14 mouse cellular contexts compared by ENCODE assay signal in the genomic region with DNA sequence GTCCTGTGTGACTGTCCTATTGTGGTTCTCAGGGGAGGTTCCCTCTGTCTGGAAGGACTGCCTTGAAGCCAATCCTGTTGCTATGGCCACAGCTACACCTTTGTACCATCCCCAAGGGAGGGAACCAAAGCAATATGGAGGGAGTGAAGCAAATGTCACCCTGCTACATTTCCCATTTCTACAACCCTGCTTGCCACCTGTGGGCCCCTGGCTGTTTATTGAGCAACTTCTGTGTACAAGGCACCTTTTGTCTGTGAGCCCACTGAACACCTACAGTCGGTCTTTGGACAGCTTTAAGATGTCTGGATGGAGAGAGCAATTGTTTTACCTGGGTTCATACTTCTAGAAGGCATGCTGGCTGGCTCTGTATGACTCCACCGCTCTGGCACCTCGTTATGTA. TPM values are rescaled to one million over a fixed set of nuclear protein-coding genes. Genes with fewer than 3 reads are reported as not detected.
A peak's percentile ranks its signal among the peaks of the same experiment; 100 is the strongest.
DNase-seq lines count a peak whose midpoint lies in the region; ATAC-seq and TF ChIP-seq lines count a peak whose summit lies in the region.
"Had no signal": no experiment of that assay in that cellular context is flagged by ENCODE, and none has a peak within 500 bp of the region (broad histone marks: within the 10 kb centered on the region; RNA-seq: fewer than 3 reads in every experiment).

No protein-coding gene starts in this region.

- peaks cover 16% of the 10 kb centered on the region; the same call in 1 of the 2 replicates for H3K36me3 ChIP-seq in heart, adult 2 months (ENCODE audit: control insufficient read depth, insufficient read depth, low read length)
- H3K36me3 ChIP-seq in heart, embryonic 16.5 days (ENCODE audit: control insufficient read depth, insufficient read depth): peaks cover 22% of the 10 kb centered on the region
- H3K36me3 ChIP-seq in stomach, embryonic 15.5 days: no peaks in the 10 kb centered on the region
- H3K36me3 ChIP-seq in hindbrain, embryonic 10.5 days: no peaks in the 10 kb centered on the region
- H3K36me3 ChIP-seq: midbrain, embryonic 13.5 days; neural tube, embryonic 12.5 days had no signal

- TF ChIP-seq EP300 in heart, adult 2 months (IDR thresholded peaks at IDR 0.05; ENCODE audit: insufficient read depth, low read depth, low read length): no peak

- TF ChIP-seq CTCF in heart, adult 2 months (IDR thresholded peaks at IDR 0.05): no peak
- TF ChIP-seq CTCF in layer of hippocampus, adult 2 months (conservative IDR thresholded peaks at IDR 0.05): no peak

- no peak for ATAC-seq in heart, embryonic 16.5 days (replicated peaks; ENCODE audit: extremely low read depth, insufficient read depth, low FRiP score)
- no peak for ATAC-seq in stomach, embryonic 15.5 days (ENCODE audit: insufficient read depth, low FRiP score, low read depth)

- no peaks in the 10 kb centered on the region for H3K9me3 ChIP-seq in heart, embryonic 16.5 days (replicated peaks; ENCODE audit: control insufficient read depth, low read length)
- H3K9me3 ChIP-seq in stomach, embryonic 15.5 days: no peaks in the 10 kb centered on the region
- no peaks in the 10 kb centered on the region for H3K9me3 ChIP-seq in hindbrain, embryonic 10.5 days
- H3K9me3 ChIP-seq: midbrain, embryonic 13.5 days; neural tube, embryonic 12.5 days had no signal

- no peak for TF ChIP-seq POLR2A in heart, adult 2 months (IDR thresholded peaks at IDR 0.05; ENCODE audit: insufficient read depth, low read depth, low read length)

- H3K9ac ChIP-seq in heart, adult 2 months (ENCODE audit: low read depth, low read length): no peak overlapping the region
- peak overlapping the region; percentile 61 for H3K9ac ChIP-seq in heart, embryonic 16.5 days (ENCODE audit: low read length)
- H3K9ac ChIP-seq in stomach, embryonic 15.5 days: no peak overlapping the region
- H3K9ac ChIP-seq: midbrain, embryonic 13.5 days; neural tube, embryonic 12.5 days had no signal

- no peaks in the 10 kb centered on the region for H3K79me2 ChIP-seq in heart, adult 2 months (replicated peaks; ENCODE audit: control insufficient read depth, insufficient read depth, low read length)

- peaks cover 37% of the 10 kb centered on the region for H3K4me1 ChIP-seq in heart, adult 2 months (ENCODE audit: control insufficient read depth, insufficient read depth, low read length)
- peaks cover 97% of the 10 kb centered on the region for H3K4me1 ChIP-seq in heart, embryonic 16.5 days (ENCODE audit: control insufficient read depth, insufficient read depth, low read length)
- peaks cover 42% of the 10 kb centered on the region for H3K4me1 ChIP-seq in stomach, embryonic 15.5 days
- H3K4me1 ChIP-seq in hindbrain, embryonic 10.5 days (replicated peaks): peaks cover 22% of the 10 kb centered on the region

- H3K4me3 ChIP-seq in heart, adult 2 months: no peak overlapping the region
- no peak overlapping the region for H3K4me3 ChIP-seq in layer of hippocampus, adult 2 months
- no peak overlapping the region for H3K4me3 ChIP-seq in heart, embryonic 16.5 days (ENCODE audit: low read length)
- H3K4me3 ChIP-seq in stomach, embryonic 15.5 days (replicated peaks): no peak overlapping the region
- no peak overlapping the region for H3K4me3 ChIP-seq in hindbrain, embryonic 10.5 days
- H3K4me3 ChIP-seq: left cerebral cortex, adult 2 months; midbrain, embryonic 13.5 days; neural tube, embryonic 12.5 days had no signal

- intact Hi-C loops in heart, adult 2 months (cut with DNase I): loop anchor here (2.0 kb wide), 1 partner anchor 45 kb away; no protein-coding TSS in a partner anchor
- intact Hi-C loops in heart, postnatal 36 days (cut with DNase I): loop anchor here (2.0 to 5.0 kb wide), 2 partner anchors 46 to 57 kb away; no protein-coding TSS in a partner anchor

- peak overlapping the region; percentile 80 for H3K27ac ChIP-seq in heart, adult 2 months
- peak overlapping the region; percentile 84 for H3K27ac ChIP-seq in layer of hippocampus, adult 2 months
- H3K27ac ChIP-seq in heart, embryonic 16.5 days (ENCODE audit: low read length): peak overlapping the region; percentile 94
- H3K27ac ChIP-seq in stomach, embryonic 15.5 days: 0 out of 2 replicates have a peak overlapping the region, but pooled peaks have one; percentile 31
- no peak overlapping the region for H3K27ac ChIP-seq in hindbrain, embryonic 10.5 days
- H3K27ac ChIP-seq: midbrain, embryonic 13.5 days; neural tube, embryonic 12.5 days had no signal

- no peaks in the 10 kb centered on the region for H3K27me3 ChIP-seq in heart, adult 2 months (ENCODE audit: control insufficient read depth, insufficient read depth, low read length)
- no peaks in the 10 kb centered on the region for H3K27me3 ChIP-seq in heart, embryonic 16.5 days (ENCODE audit: control insufficient read depth, insufficient read depth, low read length)
- no peaks in the 10 kb centered on the region for H3K27me3 ChIP-seq in stomach, embryonic 15.5 days (replicated peaks)
- no peaks in the 10 kb centered on the region for H3K27me3 ChIP-seq in hindbrain, embryonic 10.5 days (ENCODE audit: insufficient read depth, poor library complexity, severe bottlenecking)
- H3K27me3 ChIP-seq: midbrain, embryonic 13.5 days; neural tube, embryonic 12.5 days had no signal

- DNase-seq in heart, adult 2 months: no peak
- DNase-seq in heart, postnatal 36 days: no peak
- DNase-seq in layer of hippocampus, adult 2 months (ENCODE audit: low spot score in 2 of 2): no peak
- no peak for DNase-seq in layer of hippocampus, postnatal 25 days (ENCODE audit: extremely low spot score in 1 of 2, low spot score in 1 of 2)
- no peak for DNase-seq in hindbrain, embryonic 10.5 days (ENCODE audit: low spot score)
- DNase-seq: adrenal gland, postnatal 25 days; liver; right cerebral cortex, adult 18-20 months; thymus, adult 18-20 months had no signal

- H3K4me2 ChIP-seq in heart, embryonic 16.5 days (ENCODE audit: low read depth, low read length): no peak overlapping the region
- H3K4me2 ChIP-seq in stomach, embryonic 15.5 days: no peak overlapping the region
- H3K4me2 ChIP-seq: midbrain, embryonic 13.5 days; neural tube, embryonic 12.5 days had no signal

- 68% methylated on average over 3 of the region's 3 CpGs for WGBS in heart, adult 2 months
- WGBS in heart, embryonic 16.5 days: 74% methylated on average over 3 of the region's 3 CpGs
- 80% methylated on average over 3 of the region's 3 CpGs for WGBS in stomach, embryonic 15.5 days
- 85% methylated on average over 3 of the region's 3 CpGs for WGBS in hindbrain, embryonic 10.5 days

RNA-seq across cellular contexts. Expression of a gene that starts 46.0 kb away (rescaled TPM):
- 10 to 100 TPM; 87.7 to 89.1 TPM for total RNA-seq in heart, adult 2 months (2021)
- 44.8 and 53.7 TPM in 2 replicates for polyA plus RNA-seq in heart, adult 2 months (2012; rRNA removed)
- total RNA-seq in heart, postnatal 36 days (2021): 100 to 1,000 TPM in 1 of 2 experiments, 10 to 100 TPM in 1; 80.8 to 101 TPM
- total RNA-seq in layer of hippocampus, adult 2 months (2021): 100 to 1,000 TPM; 667 to 694 TPM
- total RNA-seq in layer of hippocampus, postnatal 25 days (2021): 100 to 1,000 TPM; 645 to 717 TPM
- polyA plus RNA-seq in heart, embryonic 16.5 days (2015; fragmentation: Nextera tagmentation; extraction: Ambion mirVana): 128 and 145 TPM in 2 replicates
- polyA plus RNA-seq in stomach, embryonic 15.5 days (2015; fragmentation: Nextera tagmentation; extraction: Ambion mirVana): 12.5 and 12.7 TPM in 2 replicates
- 0.77 and 1.2 TPM in 2 replicates for polyA plus RNA-seq in hindbrain, embryonic 10.5 days (2016; fragmentation: Nextera tagmentation; extraction: Ambion mirVana)

Comparison
In these comparisons a context has a peak if more than half of its experiments do, and no peak if none do; other contexts are left out.
1. RNA of a gene that starts 46.0 kb away (total RNA-seq): 645 to 717 TPM in layer of hippocampus, postnatal 25 days and 667 to 694 TPM in layer of hippocampus, adult 2 months; 80.8 to 101 TPM in heart, postnatal 36 days and 87.7 to 89.1 TPM in heart, adult 2 months; every median in the first group is over 4 times any median in the second.